Mouse (Mus musculus): ENCODE data around the gene Nrxn3.

The Nrxn3 gene

GRCm38 (mm10) chr12:89554740-89555430, 832.2 kb downstream of the Nrxn3 start:
- DNase-seq = peak; percentile 27

- DNase-seq = no peak
Observed at GRCm38 (mm10) chr12:89558921-89559320, 836.2 kb downstream of the Nrxn3 start.

- peak; percentile 3 for DNase-seq
Observed at GRCm38 (mm10) chr12:89561989-89562565, 839.4 kb downstream of the Nrxn3 start.

DNA sequence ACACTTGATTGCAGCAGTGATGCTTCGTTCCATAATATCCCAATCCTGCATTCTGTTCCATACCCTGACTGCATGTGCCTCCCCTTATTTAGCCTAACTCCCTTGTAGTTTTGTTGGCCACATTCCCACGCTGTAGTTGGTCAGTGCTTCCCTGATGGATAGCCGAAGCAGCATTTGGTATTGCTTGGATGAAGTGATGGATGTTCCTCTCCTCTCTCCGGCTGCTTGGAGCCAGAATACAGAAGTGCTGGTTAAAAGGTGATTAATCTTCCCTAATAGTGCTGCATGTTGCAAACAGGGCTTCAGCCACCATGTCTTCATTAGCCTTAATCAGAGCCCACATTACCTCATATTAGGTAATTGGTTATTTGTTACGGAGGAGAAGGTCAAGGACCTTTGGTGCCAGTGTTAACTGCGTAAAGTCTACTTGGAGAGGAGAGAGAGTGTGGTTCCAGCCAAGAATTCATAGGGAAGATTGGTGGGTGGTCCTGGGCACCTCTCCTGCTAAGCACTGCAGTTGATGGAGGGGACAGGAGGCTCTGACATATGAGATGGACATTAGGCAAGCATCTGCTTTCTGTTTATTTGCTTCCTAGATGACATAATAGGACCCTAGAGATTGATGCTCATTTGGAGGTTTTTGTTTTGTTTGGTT, 846.2 kb downstream of the Nrxn3 start:
- peak; percentile 8 for DNase-seq

DNA sequence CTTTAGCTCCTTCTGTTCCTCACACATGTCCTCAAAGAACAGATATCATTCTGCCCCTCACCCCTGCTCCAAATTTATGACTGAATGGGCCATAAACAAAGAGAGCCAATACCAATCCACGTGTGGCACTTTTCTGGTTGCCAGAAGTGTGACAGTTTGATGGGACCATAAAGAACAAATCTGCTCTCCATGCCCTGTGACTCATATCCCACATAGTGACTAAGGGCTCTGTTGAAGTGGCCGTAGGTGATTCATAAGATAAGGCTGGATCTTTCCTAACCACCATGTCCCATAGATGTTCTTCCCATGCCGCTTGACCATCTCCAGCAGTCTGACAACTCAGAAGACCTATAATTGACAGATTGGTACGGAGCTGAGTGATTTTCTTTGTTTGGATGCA, 869.8 kb downstream of the Nrxn3 start:
- DNase-seq = no peak

DNA sequence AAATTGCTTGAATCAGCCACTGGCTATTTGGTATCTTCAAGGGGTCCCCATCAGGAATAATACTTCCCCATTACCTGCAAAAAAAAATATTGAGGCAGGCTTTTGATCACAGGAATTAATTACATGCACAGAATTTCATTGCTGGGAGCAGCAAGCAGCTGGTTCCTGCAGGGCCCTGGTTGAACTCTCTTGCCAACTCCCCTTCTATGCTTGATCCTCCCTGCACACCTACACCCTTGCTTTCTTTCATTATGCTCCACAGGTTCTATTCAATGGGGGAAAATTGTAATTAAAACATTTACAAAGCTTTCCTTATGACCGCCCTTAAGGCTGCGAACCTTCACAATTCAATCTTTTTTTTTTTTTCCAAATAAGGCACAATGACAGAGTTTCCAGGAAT, 891.0 kb downstream of the Nrxn3 start:
- DNase-seq = no peak

- no peak for DNase-seq
Observed at GRCm38 (mm10) chr12:89625746-89626145, 903.1 kb downstream of the Nrxn3 start.

DNA sequence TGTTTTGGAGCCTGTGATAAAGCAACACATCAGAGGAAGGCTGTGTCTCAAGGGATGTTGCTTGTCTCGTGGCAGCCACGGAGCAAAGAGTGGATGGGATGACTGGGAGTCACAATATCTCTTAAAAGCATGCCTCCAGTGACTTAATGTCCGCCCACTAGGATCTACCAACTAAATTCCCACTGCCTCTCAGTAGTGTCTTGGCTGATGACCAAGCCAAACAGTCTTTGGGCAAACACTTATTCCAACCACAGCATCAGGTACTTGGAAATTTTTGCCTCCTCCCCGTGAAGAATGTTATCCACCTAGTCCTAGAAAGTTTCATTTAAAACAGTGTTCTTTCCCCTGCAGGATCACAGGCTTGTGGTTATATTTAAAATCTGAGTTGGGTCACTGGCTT, 917.4 kb downstream of the Nrxn3 start:
- DNase-seq = no peak

- DNase-seq = no peak
Observed at GRCm38 (mm10) chr12:89641460-89641859, 918.8 kb downstream of the Nrxn3 start.

DNA sequence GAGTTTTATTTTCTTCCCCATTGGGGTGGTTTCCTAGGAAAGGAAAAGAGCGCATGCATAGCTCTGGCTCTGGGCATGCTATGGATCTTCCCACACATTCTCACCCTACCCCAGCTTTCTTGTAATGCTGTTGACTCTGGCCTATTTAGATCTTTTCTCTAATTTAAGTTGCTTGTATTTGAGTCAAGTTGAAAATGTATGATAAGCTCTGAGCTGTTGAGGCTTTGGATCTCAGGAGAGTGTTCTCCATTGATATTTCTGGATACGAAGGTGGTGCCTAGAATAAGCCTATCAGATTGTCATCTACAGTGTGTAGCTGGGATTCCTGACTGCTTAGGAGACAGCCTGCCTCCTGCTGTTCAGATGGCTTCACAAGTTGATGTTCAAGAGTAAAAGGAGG, 930.5 kb downstream of the Nrxn3 start:
- DNase-seq = no peak

DNA sequence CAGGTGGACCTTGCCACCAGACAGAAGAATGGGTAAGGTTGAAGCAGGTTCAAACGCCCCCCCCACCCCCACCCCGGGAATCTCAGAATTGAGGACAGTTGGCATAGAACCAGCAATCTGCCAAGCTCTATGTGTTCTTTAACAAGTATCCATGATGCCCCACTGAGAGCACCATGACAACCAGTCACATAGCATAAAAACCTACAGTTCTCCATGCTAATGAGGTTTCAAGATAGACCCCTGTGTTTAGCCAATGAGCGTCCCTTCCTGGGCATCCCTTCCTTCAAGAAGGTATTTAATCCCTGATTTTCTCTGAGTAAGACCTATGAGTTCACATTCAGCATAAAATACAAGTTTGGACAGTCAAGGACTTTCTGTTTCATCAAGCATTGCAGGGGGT, 938.5 kb downstream of the Nrxn3 start:
- no peak for DNase-seq

DNA sequence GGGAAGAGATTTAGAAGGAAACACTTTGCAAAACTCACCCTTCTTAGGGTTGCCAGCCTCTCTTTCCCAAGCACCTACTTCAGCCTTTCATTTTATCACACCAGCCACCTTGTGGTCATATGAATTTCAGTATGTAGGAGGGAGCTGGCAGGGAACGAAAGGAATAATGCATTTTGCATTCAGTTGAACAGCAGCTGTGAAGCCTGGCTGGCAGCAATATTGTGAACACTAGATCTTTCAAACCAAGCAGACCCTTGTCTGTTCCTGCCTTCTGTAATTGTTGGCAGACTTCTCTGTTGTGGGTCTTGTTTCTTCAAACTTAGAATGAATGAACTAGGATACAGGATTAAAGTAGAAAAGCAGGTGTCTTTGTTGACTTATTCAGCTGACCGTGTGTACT, 946.2 kb downstream of the Nrxn3 start:
- no peak for DNase-seq

- DNase-seq = no peak
Observed at GRCm38 (mm10) chr12:89672819-89673218, 950.1 kb downstream of the Nrxn3 start.

GRCm38 (mm10) chr12:89685633-89686032, 963.0 kb downstream of the Nrxn3 start:
- DNase-seq = no peak

DNA sequence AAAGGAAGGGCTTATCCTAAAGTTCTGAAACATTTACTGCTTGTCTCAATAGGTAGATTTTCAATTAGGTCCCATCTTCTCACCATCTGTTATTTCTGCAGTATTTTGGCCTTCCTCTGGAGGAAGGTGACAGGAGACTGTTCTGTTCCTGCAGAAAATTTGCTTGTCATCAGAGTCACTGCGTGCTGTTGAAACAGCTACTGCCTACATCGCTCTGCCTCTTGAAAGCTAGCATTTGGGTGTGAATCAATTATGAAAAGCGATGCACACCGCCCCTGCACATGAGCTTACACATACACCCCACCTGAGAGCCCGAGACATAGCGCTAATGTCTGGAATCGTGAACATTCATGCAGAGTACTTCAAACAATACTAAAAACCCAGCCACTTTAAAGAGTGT, 966.4 kb downstream of the Nrxn3 start:
- DNase-seq = no peak

- peak; percentile 9 for DNase-seq
Observed at GRCm38 (mm10) chr12:89699469-89699868, 976.8 kb downstream of the Nrxn3 start.

DNA sequence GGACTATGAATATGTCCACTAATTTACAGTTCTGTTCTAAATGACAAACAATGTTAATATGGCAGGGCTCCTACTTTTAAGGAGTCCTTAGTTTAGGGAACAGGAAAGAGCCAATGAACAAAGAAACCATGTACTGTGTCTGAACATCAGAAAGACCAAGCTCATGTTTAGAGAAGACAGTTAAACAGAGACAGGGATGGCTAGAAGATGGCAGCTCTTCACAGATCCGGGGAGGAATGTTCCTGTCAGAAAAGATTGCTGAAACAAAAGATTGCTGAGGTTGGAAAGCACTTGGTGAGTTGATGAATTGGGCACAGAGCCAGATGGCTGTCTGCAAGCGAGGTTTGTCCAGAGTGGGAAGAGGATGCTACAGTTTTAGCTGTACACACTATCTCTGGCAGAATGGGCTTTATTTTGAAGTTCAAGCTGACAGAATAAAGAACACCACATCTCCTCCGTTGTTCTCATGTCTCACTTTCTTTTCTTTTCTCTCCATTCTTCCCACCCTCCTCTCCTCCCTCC, 978.3 kb downstream of the Nrxn3 start:
- no peak for DNase-seq

- no peak for DNase-seq
Observed at GRCm38 (mm10) chr12:89702931-89703330, 980.3 kb downstream of the Nrxn3 start.

- no peak for DNase-seq
Observed at GRCm38 (mm10) chr12:89707913-89708312, 985.2 kb downstream of the Nrxn3 start.

- no peak for DNase-seq
Observed at GRCm38 (mm10) chr12:89710459-89710858, 987.8 kb downstream of the Nrxn3 start.

GRCm38 (mm10) chr12:89711791-89712190, 989.1 kb downstream of the Nrxn3 start:
- DNase-seq = peak; percentile 24

GRCm38 (mm10) chr12:89719194-89720080, 996.8 kb downstream of the Nrxn3 start:
- DNase-seq = no peak

GRCm38 (mm10) chr12:89720945-89721344, 998.3 kb downstream of the Nrxn3 start:
- DNase-seq = no peak
